Mouse (Mus musculus) testis, adult 2 months (tissue): ENCODE measurements at regions not wholly inside any gene's neighbourhood (a gene's known extent, or its start where the extent isn't known, plus 50 kb on each side); places are given as distances from the start of the nearest gene placed in this dataset.

ENCODE experiments used
- H3K27ac ChIP-seq: fragments of 200-500 bp; 2 replicates; pipeline ENCODE4 v1.5.1; 2012; ENCODE audit warnings: low read depth, low read length; ENCODE audit not compliant: control insufficient read depth, insufficient read depth
- H3K27me3 ChIP-seq: fragments of 200-500 bp; 2 replicates; pipeline ENCODE4 v1.6.1; 2012; ENCODE audit warnings: mild to moderate bottlenecking, low read length, moderate library complexity; ENCODE audit not compliant: control insufficient read depth, insufficient read depth
- H3K36me3 ChIP-seq: fragments of 200-500 bp; 2 replicates; pipeline ENCODE4 v1.6.1; 2012; ENCODE audit warnings: mild to moderate bottlenecking, low read length; ENCODE audit not compliant: control insufficient read depth, insufficient read depth
- H3K4me1 ChIP-seq: fragments of 200-500 bp; 2 replicates; pipeline ENCODE4 v1.6.1; 2012; ENCODE audit warnings: low read length; ENCODE audit not compliant: control insufficient read depth, insufficient read depth
- H3K4me3 ChIP-seq: fragments of 200-500 bp; 2 replicates; pipeline ENCODE4 v1.5.1; 2012; ENCODE audit warnings: low read depth, mild to moderate bottlenecking, low read length, moderate library complexity, mixed read lengths; ENCODE audit not compliant: control insufficient read depth
- CTCF ChIP-seq: fragments of 200-500 bp; IDR thresholded peaks from 2 replicates; pipeline ENCODE4 v1.5.1; 2012; ENCODE audit warnings: low read depth, mild to moderate bottlenecking, inconsistent platforms, low read length, moderate library complexity; ENCODE audit not compliant: control insufficient read depth, insufficient read depth, insufficient replicate concordance
- POLR2A ChIP-seq: fragments of 200-500 bp; IDR thresholded peaks from 2 replicates; pipeline ENCODE4 v1.6.1; 2012; ENCODE audit warnings: low read depth, mild to moderate bottlenecking, inconsistent platforms, low read length, moderate library complexity; ENCODE audit not compliant: control insufficient read depth

GRCm38 (mm10) chr13:90342823-90343222, 253.4 kb upstream of the Xrcc4 start:
- no peaks in the 10 kb centered on the region for H3K27me3 ChIP-seq
- no peak for TF ChIP-seq POLR2A
- no peak for TF ChIP-seq CTCF

GRCm38 (mm10) chr13:90341597-90342212, 252.3 kb upstream of the Xrcc4 start:
- TF ChIP-seq POLR2A (no peak), CTCF (no peak)
- Histone ChIP-seq H3K27me3 (no peaks in the 10 kb centered on the region), H3K4me3 (no peak overlapping the region), H3K36me3 (no peaks in the 10 kb centered on the region), H3K4me1 (no peaks in the 10 kb centered on the region), H3K27ac (no peak overlapping the region)

More at GRCm38 (mm10) chr13:90342823-90343222, 253.4 kb upstream of the Xrcc4 start:
- H3K36me3 ChIP-seq, result no peaks in the 10 kb centered on the region
- no peak overlapping the region for H3K4me3 ChIP-seq
- H3K4me1 ChIP-seq, result no peaks in the 10 kb centered on the region
- H3K27ac ChIP-seq, result no peak overlapping the region

- Histone ChIP-seq H3K27ac (no peak overlapping the region), H3K36me3 (no peaks in the 10 kb centered on the region), H3K27me3 (no peaks in the 10 kb centered on the region), H3K4me3 (no peak overlapping the region), H3K4me1 (no peaks in the 10 kb centered on the region)
- TF ChIP-seq CTCF (no peak), POLR2A (no peak)
These were observed 251.3 kb upstream of the Xrcc4 start for GRCm38 (mm10) chr13:90340647-90341160.

- Histone ChIP-seq H3K27ac (no peak overlapping the region), H3K36me3 (no peaks in the 10 kb centered on the region), H3K27me3 (no peaks in the 10 kb centered on the region), H3K4me1 (no peaks in the 10 kb centered on the region), H3K4me3 (no peak overlapping the region)
- TF ChIP-seq POLR2A (no peak), CTCF (no peak)
These were observed 248.2 kb upstream of the Xrcc4 start for GRCm38 (mm10) chr13:90337591-90337990.

DNA sequence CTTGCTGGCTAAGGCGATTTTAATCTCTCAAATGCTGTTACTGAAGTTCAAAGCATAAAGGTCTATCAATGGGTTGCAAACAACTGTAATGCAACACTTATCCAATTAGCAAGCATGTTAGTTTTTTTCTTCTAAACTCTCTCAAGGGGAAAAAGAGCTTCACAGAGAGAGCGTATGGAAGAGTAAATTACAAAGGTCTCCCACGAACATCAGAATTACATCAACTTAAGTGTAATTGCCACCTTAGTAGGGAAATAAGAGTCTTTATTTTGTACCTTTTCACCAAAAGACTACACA, 246.3 kb upstream of the Xrcc4 start:
- no peak for TF ChIP-seq POLR2A
- TF ChIP-seq CTCF, result no peak
- H3K4me3 ChIP-seq, result no peak overlapping the region
- no peaks in the 10 kb centered on the region for H3K36me3 ChIP-seq
- H3K27ac ChIP-seq, result no peak overlapping the region
- no peaks in the 10 kb centered on the region for H3K27me3 ChIP-seq
- H3K4me1 ChIP-seq, result no peaks in the 10 kb centered on the region

- Histone ChIP-seq H3K4me1 (no peaks in the 10 kb centered on the region), H3K36me3 (no peaks in the 10 kb centered on the region), H3K27me3 (no peaks in the 10 kb centered on the region), H3K27ac (no peak overlapping the region), H3K4me3 (no peak overlapping the region)
- TF ChIP-seq CTCF, result no peak
These were observed 245.7 kb upstream of the Xrcc4 start for GRCm38 (mm10) chr13:90334934-90335740.

GRCm38 (mm10) chr13:90334286-90334685, 244.9 kb upstream of the Xrcc4 start:
- no peaks in the 10 kb centered on the region for H3K4me1 ChIP-seq
- TF ChIP-seq POLR2A, result no peak
- TF ChIP-seq CTCF, result no peak

DNA sequence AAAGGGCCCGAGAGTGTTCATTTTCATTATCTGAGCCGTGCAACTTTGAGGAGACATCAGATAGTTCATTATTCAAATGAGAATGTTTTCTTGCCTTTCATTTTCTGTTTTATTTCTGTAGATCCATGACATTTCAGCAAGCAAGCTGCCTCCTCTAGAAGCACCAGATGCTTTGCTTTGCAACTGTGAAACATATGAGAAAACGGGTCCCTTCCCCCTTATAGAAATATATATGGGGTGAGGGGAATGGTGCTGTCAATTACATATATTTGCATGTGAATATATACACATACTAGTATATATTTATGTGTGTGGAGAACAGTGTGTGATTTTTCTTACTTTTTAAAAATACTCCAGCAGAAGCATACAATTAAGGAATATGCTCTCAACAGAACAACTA, 235.8 kb upstream of the Xrcc4 start:
- Histone ChIP-seq H3K27me3 (no peaks in the 10 kb centered on the region), H3K4me1 (no peaks in the 10 kb centered on the region), H3K27ac (no peak overlapping the region), H3K36me3 (no peaks in the 10 kb centered on the region), H3K4me3 (no peak overlapping the region)
- TF ChIP-seq POLR2A (no peak), CTCF (no peak)

More at GRCm38 (mm10) chr13:90334286-90334685, 244.9 kb upstream of the Xrcc4 start:
- Histone ChIP-seq H3K27me3 (no peaks in the 10 kb centered on the region), H3K27ac (no peak overlapping the region), H3K36me3 (no peaks in the 10 kb centered on the region), H3K4me3 (no peak overlapping the region)
